Mouse (Mus musculus): ENCODE results near the gene Tbc1d22a.
A peak's percentile ranks its signal among the peaks of the same experiment; 100 is the strongest.

The Tbc1d22a gene

DNA sequence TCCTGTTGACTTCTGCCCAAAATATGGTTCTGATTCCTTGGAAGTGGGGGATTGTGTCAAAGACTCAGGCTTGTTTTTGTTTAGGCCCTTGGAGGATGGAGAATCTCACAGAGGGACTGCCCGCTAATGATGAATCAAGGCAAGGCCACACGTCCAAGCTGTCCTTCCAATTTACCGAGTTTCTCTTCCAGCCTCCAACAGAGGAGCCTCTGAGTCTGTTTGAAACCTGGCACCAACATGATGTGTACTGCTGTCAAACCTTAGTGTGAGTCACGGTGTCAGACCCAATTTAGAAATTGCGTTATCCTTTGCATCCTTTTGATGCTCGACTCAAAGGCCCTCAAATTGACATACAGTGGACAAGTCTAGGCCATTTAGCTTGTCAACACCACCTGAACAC is 126.5 kb downstream of the Tbc1d22a start:
- no peak for DNase-seq

DNA sequence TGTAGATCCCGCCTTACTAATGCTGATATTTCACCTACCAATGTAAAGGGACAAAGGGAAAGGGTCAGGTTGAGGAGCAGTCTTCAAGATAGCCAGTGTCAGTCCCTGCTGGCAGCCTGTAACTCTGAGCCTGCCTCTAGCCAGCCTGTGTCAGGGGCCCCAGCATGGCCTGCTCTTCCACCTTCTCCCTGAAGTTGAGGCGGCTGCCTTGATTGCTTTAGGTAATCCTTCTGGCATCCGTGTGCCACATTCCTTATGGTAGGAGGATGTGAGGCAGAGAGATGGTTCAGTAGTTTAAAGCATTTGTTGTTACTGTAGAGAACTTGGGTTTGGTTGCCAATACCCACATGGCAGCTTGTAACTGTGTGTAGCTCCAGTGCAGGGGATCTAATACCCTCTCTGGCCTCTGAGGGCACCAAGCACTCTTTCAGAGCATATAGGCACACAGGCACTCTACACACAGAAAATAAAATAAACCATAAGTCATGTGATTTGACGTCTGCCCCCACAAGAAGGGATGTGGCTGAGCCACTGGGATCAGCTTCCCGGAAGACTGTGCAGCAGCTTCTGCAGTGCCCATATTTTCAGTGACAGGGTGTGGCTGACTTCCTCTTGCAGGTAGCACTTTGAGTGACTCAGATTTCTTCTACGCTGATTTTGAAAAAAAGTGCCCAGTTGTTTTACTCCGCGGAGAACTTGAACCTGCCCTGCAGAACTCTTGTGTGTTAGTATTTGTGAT is 128.5 kb downstream of the Tbc1d22a start:
- no peak for DNase-seq

DNA sequence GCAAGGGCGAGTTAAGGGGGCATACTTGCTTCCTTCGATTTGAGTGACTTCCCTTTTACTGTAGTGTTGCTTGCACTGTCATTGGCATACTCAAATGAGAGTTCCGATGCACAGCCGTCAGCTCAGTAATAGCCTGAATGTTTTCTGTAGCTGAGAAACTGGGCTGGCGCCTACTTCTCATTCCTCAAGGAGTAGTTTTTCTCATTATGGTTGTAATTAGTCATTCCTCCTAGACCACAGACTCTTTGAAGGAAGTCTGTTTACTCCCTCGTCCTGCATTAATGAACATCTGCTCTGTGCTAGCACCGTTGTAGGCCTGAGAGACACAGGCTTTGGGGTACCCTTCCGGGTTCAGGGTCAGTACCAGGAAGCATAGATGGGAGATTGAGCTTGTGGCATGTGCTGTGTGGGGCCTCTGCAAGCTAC is 130.7 kb downstream of the Tbc1d22a start:
- no peak for DNase-seq

DNA sequence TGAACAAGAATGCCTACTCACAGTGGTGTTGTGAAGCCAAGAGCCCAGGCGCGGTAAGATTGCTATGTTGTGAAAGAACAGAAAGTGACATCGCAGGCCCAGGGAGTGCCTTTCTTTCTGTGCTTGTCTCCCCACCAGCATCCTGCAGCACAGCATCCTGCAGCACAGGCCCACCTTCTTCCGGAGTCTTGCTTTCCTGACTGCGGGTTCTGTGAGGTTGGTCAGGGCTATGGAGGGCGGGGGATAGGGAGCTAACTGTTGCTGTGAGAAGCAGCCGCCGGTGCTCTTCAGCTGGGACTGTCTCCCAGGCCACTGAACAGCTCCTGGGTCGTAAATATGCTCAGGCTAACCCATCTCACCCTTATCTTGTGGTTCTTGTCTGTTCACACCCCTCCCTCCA is 131.6 kb downstream of the Tbc1d22a start:
- DNase-seq = no peak

DNA sequence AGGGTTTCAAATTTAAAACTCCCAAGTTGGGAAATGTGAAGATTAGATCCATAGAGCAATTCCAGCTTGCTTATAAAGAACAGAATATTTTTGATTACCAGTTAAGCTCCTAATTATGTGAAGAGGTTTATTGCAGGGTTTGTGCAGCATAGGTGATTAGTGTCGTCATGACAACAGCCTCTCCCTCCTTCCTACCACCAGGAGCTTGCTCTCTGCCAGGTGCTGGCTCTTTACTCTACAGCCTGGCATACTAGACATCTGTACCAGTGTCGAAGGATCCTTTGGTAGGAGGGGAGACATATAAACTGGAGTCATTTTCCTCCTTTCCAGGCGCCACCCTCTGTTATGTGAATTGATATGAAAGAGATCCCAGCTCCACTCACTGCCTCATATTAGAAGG is 132.3 kb downstream of the Tbc1d22a start:
- no peak for DNase-seq

DNA sequence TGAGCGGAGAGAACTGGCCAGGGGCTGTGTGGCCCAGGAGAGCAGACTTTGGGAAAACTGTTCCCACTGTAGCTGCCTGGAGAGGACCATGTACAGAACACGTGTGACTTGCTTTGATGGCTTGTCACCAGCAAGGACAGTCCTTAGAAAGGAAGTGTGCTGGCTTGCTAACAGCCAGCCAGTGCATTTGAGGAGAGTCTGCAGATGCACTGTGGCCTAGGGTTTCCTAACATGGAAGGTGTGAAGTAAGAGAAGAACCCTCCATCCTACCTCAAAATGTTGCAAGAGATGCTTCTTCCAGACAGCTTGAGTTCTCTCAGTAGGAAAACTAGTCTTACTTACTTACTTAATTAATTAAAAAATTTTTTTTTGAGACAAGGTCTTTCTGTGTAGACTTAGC is 140.7 kb downstream of the Tbc1d22a start:
- DNase-seq = no peak

DNA sequence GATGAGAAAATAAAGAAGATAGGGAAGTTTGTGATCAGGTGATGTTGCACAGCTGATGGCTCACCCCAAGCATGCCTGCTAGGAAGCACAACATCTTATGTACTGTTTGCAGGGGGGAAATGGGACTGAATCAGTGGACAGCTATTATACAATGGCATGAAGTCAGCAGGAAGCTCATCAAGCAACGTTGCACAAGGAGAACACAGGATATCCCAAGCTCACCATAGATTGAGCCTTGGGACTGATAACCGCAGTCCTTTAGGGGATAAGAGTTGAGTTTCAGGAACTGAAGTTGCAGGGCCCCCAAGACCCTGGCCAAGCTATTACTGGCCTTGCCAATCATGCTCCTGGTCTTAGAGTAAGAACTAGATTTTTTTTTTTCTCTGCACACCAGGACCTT is 141.6 kb downstream of the Tbc1d22a start:
- DNase-seq = no peak

DNA sequence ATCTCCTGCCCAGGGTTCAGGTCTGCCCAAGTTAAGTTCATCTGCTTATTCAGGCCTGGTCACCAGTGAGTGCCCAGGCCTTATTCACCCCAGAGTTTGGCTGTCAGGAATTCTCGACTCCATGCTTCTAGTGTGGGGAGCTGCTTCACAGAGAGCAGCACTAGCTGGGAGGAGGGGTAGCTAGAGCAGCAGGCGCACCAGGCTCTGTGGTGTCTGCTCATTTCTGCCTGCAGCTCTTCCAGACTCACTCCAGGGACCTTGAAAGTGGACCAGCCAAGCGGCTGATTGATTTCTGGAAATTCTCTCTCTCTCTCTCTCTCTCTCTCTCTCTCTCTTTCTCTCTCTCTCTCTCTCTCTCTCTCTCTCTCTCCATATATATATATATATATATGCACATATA is 146.1 kb downstream of the Tbc1d22a start:
- no peak for DNase-seq

DNA sequence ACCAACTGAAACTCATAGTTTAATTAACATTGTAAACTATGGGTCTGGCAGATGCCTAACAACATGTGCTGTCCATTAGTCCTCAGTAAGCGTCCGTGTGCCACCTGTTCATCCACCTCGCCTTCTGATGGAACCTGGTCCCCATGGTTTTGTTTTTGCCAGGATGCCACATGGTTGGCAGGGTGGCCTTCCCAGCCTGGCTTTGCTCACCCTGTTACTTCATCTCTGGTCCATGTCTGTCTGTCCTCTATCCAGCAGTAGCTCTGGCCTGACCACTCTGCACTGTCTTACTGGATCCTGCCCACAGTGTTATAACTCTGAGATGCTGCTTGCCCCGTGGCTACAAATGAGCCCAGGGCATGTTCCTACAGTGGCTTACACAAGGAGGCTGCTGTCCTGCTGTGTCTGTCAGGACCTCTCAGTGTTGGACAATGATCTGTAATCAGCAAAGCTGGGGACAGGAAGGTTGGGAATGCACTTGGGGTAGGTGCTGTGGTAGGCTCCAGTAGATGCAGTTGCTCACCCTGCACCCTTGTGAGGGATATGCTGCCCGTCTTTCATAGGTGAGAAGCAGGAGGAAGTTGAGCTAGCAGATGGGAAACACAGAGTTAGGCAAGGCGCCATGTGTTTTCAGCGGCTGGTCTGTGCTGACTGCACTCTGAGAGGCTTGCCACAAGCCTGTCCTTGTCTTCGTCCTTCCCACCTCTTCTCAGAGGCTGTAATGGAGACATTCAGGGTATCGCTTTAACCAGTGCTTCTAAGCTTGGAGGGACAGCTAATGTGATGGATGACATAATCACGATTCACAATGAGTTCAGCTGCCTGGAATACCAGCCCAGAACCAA is 148.3 kb downstream of the Tbc1d22a start:
- DNase-seq = peak; percentile 86

DNA sequence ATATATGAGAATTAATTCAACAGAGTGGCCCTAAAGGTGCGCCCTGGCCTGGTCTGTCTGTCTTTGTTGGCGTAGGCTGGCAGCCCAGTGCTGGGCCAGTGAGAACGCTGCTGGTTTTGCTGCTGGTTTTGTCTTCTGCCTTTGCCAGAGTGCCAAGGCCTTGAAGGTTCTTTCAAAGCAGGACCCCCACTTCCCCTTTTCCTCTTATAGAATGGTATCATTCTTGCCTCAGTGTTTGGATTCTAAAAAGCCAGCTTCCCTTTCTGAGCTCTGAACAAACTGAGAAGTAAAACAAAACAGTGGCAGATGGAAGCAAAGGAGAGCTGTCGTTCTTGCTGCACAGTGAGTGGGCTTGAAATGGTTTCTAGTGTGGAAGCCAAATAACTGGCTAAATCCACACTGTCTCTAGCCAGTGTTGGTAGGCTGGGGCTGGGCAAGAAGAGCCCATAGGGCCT is 149.6 kb downstream of the Tbc1d22a start:
- DNase-seq = peak; percentile 51

DNA sequence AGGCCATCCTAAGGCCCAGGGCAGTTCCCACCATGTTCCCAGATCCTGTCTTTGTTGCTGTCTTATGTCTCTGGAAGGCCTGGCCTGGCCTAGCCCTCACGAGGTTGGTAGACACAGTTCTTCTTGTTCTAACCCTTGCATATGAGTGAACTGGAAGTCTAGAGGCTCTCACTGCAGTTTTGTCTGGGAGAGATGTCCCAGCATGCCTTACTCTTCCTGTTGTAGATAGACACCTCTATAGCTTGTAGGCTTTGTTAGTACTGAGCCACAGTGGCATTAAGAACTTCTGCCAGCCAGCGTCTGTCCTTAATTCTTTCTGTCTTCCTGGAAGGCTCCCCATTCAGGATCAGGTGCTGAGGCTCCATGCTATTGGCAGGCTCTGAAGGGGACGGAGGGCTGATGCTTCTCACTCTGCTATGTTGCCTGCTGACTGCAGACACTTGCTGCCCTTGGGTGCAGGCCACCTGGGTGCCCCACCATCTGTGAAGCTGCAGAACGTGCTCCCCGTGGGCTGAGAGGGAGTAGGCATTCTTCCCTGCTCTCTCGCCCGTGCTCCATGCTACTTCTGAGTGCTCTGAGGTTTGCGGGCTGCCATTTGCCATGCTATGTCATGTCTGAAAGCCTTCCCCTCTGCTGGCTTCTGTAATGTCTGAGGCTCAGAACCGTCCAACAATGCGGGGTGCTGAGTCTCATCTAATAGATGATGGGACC is 150.8 kb downstream of the Tbc1d22a start:
- DNase-seq = no peak

DNA sequence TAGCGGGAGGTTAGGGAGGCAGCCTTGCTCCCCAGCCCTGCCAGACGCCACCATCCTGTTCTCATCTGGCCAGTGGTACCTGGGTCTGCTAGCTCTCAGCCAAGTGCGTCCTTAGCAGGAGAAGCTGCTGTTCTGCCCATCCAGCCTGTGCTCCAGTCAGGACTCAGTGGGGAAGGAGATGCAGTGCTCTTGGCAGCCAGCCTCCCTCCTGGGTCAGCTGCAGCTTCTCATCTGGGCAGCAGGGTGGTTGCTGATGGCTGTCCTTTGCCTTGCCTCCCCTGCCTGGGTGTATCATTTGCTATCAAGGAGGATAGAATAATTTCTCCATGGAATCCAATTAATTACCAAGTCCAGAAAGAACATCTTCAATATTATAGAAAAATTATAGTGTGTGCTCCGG is 152.5 kb downstream of the Tbc1d22a start:
- DNase-seq = no peak

DNA sequence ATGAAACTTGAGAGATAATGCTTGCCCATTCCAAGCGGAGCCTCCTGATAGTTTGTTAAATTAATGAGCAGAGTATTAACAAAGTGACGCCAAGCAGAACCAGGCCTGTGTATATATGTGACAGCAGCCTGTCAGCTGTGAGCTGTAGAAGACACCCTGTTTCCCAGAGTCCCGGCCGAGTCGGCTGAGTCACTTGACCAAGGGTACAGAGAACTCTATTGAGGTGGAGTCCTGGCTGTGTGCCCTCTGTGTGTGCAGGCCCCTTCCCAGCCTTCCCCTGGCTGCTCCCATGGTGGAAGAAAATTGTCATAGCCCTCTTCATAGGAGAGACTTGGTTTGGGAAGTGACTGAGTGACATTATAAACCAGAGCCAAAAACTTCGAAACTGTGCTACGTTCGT is 153.0 kb downstream of the Tbc1d22a start:
- DNase-seq = no peak

DNA sequence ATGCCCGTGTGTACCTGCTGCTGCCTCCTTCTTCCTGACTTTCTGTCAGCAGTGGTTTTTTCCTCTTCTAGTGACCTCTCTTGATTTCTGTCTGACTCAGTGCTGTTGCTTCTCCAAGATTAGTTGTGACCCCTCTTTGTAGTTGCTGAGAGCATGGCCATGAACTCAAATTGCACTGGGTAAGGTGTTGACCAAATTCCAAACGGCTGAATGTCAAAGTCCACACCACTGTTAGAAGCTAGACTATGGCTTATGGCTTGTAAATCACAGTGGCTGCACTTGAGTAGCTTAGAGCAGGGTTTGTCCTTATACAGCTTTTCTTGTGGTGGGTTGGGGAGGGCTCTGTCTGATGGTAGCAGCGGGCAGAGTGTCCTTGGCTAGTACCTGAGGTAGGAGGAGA is 156.6 kb downstream of the Tbc1d22a start:
- DNase-seq = no peak

DNA sequence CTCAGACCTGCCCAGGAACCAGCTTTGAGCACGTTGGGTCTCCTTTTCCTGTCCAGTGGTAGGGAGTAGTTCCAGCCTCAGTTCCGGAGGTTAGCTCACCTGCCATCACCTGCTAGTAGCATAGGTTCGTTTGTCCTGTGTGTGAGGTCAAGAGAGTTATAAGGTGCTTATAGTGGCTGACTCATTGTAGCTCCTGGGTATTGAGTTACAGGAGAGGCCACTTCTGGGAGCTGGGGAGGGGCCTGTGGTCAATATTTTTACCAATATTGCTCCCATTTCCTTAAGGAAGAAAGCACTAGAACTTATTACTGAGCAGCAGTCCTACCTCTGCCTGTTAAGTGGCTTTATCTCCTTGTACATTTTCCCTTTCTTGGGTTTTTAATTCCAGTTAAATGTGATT is 161.0 kb downstream of the Tbc1d22a start:
- no peak for DNase-seq

DNA sequence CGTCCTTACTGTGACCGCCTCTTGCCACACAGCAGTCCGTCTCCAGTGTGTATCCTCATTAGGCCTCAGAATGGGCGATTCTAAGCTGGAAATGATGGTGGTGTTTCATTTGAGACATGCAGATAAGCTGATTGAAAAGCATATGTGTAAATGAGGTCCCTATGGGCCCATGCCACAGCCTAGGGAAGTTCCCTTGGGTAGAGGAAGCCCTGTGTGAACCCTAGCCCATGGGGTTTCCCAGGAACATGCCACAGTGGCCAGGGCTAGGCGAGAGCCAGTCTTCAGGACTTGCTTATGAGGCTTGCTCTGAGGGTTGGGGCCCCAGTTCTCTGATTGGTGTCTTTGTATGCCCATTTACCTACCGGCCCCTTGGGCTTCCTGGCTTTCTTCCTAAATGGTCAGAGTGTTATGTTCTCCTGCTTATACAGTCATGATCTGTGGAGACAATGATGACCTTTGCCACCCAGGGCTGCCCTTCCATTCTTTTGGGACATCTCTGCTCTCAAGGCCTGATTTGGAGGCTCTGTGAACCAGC is 161.7 kb downstream of the Tbc1d22a start:
- DNase-seq = no peak

DNA sequence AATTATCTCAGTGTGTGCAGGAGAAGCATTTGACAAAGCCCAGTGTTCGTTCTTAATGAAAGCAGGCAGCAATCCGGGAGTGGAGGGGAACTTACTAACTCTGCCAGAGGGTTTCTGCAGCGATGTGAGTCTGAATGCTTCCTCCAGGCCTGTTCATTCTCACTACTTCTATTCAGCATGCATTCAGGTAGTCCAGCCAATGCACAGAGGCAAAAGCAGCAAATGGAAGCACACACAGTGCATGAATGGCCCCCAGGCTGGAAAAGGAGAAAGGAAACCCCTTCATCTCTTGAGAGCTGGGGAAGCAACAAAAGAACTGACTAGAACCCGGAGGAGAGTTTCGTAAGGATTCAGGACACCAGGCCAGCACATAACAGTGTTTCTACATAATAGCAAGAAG is 169.0 kb downstream of the Tbc1d22a start:
- no peak for DNase-seq

DNA sequence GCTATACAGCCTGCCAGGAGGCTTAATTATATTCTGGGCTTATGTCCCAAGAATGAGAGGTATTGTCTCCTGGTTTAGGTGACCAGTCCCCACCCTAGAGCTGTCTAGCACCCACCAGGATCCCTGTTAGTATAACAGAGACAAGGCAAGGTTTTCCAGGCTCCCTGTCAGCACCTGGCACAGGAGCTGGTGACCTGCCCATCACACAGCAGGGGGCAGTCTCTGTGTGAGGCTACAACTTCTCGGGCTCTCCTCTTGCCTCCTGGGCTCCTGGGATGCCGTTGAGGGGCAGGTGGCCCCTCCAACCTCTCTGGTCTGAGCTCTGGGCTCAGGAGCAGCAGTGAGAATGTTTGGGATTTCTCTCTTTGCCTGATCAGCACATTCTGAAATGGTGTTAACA is 171.2 kb downstream of the Tbc1d22a start:
- DNase-seq = peak; percentile 34

DNA sequence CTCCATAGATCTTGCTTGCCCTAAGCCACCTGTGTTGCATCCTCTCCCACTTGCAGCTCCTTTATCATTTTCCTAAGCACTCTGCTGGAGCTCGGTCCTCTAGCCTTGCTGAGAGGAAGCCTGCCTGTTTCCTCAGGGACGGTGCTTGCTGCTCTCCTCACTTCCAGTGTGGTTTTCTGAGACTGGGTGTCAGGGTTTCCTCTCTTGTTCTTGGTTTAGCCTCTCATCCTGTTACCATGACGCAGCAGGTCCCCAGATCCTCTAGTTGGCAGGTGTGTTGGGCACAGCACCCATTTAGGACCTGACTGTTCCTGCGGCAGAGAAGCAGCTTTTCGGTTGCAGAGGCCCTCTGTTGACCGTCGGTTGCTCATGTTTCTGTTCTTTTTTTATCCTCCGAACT is 172.1 kb downstream of the Tbc1d22a start:
- DNase-seq = no peak

DNA sequence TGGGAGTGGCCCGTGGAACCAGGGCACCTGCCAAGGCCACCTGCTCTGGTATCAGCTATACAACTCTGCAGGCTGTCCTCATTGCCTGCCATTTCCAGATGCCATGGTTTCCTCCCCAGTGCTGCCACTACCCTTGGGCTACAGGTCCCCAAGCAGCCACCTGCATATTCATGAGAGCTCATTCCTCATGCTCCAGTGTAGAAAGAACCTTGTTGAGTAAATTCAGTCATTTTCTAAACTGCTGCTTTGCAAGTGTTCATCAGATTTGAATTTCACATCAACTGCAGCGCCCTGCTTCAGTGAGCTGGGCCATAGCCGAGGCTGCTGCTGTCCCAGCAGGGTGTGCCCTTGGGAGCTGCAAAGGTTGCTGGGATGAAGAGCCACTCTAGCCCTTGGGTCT is 174.3 kb downstream of the Tbc1d22a start:
- DNase-seq = no peak

DNA sequence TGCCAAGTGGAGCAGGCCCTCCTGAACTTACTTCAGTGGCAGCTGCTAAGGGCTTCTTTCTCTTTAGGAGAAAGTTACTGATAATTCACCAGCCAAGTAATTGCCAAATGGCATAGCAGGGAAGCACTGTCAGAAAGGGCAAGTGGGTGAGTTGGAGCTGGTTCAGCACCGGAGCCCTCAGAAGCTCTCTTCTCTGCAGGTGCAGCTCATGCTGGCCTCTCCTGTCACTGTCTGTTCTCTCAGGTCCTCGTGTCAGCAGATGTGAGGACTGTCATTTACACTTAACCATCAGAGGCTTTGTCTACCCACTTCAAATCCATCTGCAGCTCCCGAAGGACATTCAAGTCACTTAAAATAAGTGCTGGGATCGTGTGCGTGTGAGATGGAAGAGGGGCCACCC is 190.6 kb downstream of the Tbc1d22a start:
- DNase-seq = no peak

DNA sequence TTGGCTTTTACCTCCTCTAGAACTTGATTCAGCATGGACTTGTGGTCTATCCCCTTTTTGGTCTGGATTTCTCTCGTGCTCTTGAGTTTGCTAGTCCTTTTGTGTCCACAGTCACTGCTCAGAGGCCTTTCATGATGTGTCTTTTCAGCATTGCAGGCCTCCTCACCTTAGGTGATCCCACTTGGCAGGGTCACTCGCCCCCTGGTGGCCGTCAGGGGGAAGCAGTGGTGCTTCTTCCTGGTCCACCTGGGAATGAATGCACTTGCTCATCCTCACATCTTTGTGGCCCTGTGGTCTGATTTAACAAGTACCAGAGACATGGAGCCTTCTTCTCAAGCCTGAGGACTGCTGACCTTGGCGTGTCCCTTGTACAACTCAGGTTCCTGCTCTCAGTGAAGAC is 191.3 kb downstream of the Tbc1d22a start:
- DNase-seq = peak; percentile 68

DNA sequence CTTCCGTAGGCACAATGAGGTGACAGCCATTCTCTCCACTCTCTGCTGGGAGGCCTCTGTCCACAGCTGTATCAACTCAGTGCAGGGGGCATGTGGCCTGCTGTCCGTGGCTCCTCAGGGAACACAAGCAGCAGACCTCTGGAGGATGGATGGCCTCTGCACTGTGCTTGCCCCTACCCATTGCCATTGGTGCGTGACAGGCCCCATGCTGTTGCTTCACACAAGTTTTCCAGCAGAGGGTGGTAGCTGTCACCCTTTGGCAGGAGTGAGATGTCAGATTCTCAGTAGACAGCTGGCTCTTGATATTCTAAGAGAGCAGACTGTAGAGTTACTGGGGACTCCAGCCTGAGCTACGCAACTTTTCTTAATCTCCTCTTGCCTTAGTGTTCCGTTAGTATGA is 195.1 kb downstream of the Tbc1d22a start:
- no peak for DNase-seq
